Mouse (Mus musculus): ENCODE data around the gene Mark1. TPM values are rescaled to one million over a fixed set of nuclear protein-coding genes. Genes with fewer than 3 reads are reported as not detected.
A peak's percentile ranks its signal among the peaks of the same experiment; 100 is the strongest.

Gene Mark1
- polyA plus RNA-seq, 1 experiment, result 49.7 TPM

GRCm38 (mm10) chr1:184969374-184969773 lies 30.0 kb downstream of the Mark1 start:
- Histone ChIP-seq H3K4me3 (ENCODE audit: insufficient read depth, low read length) (no peak overlapping the region), H3K27ac (ENCODE audit: insufficient read depth, low read length) (no peak overlapping the region), H3K4me1 (ENCODE audit: control insufficient read depth, insufficient read depth, low read length) (peaks cover 13% of the 10 kb centered on the region)
- TF ChIP-seq POLR2A (IDR thresholded peaks at IDR 0.05; ENCODE audit: extremely low read depth, insufficient read depth, low read length), result no peak
- no peak for TF ChIP-seq CTCF (IDR thresholded peaks at IDR 0.05; ENCODE audit: extremely low read depth, insufficient read depth, low read length)

GRCm38 (mm10) chr1:184965682-184966360 lies 33.5 kb downstream of the Mark1 start:
- Histone ChIP-seq H3K4me3 (ENCODE audit: insufficient read depth, low read length) (no peak overlapping the region), H3K27ac (ENCODE audit: insufficient read depth, low read length) (no peak overlapping the region), H3K4me1 (ENCODE audit: control insufficient read depth, insufficient read depth, low read length) (peaks cover 23% of the 10 kb centered on the region)
- TF ChIP-seq CTCF (IDR thresholded peaks at IDR 0.05; ENCODE audit: extremely low read depth, insufficient read depth, low read length), result peak; percentile 66
- TF ChIP-seq POLR2A (IDR thresholded peaks at IDR 0.05; ENCODE audit: extremely low read depth, insufficient read depth, low read length), result no peak

DNA sequence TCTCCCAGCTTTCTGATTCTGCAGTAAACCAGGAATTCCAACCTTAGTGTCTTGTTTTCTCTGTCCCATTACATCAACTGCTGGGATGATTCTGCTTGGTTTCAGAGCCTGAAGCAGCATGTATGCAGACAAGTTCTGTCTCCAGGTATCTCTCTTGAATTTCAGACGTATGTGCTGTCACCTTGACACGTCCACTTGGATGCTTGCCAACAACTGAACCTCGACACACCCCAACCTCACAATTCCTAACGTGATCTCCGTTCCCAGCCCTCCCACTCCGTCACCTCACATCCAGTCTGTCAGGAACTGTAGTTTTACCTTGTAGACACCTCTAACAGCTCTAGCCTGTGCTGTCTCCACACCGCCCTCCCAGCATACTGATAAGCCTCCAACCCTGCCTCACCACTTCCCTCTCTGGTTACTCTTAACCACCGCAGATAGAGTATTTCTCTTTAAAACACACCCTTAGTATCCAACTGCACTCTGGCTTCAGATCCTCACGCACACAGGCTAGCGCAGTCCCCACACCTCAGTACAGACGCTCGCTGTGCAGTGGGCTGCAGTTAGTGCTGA lies 36.2 kb downstream of the Mark1 start:
- no peak overlapping the region for H3K4me3 ChIP-seq (ENCODE audit: insufficient read depth, low read length)
- H3K27ac ChIP-seq (ENCODE audit: insufficient read depth, low read length), result no peak overlapping the region
- TF ChIP-seq POLR2A (IDR thresholded peaks at IDR 0.05; ENCODE audit: extremely low read depth, insufficient read depth, low read length) (no peak), CTCF (IDR thresholded peaks at IDR 0.05; ENCODE audit: extremely low read depth, insufficient read depth, low read length) (no peak)
- peaks cover 23% of the 10 kb centered on the region for H3K4me1 ChIP-seq (ENCODE audit: control insufficient read depth, insufficient read depth, low read length)

- H3K4me1 ChIP-seq (ENCODE audit: control insufficient read depth, insufficient read depth, low read length), result peaks cover 23% of the 10 kb centered on the region
- H3K27ac ChIP-seq (ENCODE audit: insufficient read depth, low read length), result no peak overlapping the region
- H3K4me3 ChIP-seq (ENCODE audit: insufficient read depth, low read length), result no peak overlapping the region
- TF ChIP-seq CTCF (IDR thresholded peaks at IDR 0.05; ENCODE audit: extremely low read depth, insufficient read depth, low read length), result no peak
- TF ChIP-seq POLR2A (IDR thresholded peaks at IDR 0.05; ENCODE audit: extremely low read depth, insufficient read depth, low read length), result no peak
These were observed 37.5 kb downstream of the Mark1 start for GRCm38 (mm10) chr1:184961853-184962252.

DNA sequence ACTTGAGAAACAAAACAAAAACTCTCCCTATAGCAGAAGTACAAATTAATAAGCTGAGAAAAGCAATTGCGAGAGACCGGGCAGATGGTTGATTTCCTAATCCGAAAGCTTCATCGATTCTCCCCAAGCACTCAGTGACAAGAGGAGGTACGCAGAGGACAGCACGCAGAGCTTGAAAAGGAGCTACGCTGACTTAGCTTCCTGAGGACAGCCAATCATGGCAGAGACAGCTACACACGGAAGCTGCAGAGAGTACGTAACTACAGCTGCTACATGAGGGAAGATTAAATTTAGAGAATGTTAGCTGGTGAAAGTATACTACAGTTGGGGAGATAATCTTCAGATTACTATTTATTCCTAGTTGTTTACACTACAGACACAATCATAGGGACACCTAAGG lies 40.6 kb downstream of the Mark1 start:
- Histone ChIP-seq H3K27ac (ENCODE audit: insufficient read depth, low read length) (no peak overlapping the region), H3K4me1 (ENCODE audit: control insufficient read depth, insufficient read depth, low read length) (peaks cover 18% of the 10 kb centered on the region), H3K4me3 (ENCODE audit: insufficient read depth, low read length) (no peak overlapping the region)
- no peak for TF ChIP-seq CTCF (IDR thresholded peaks at IDR 0.05; ENCODE audit: extremely low read depth, insufficient read depth, low read length)
- TF ChIP-seq POLR2A (IDR thresholded peaks at IDR 0.05; ENCODE audit: extremely low read depth, insufficient read depth, low read length), result no peak

DNA sequence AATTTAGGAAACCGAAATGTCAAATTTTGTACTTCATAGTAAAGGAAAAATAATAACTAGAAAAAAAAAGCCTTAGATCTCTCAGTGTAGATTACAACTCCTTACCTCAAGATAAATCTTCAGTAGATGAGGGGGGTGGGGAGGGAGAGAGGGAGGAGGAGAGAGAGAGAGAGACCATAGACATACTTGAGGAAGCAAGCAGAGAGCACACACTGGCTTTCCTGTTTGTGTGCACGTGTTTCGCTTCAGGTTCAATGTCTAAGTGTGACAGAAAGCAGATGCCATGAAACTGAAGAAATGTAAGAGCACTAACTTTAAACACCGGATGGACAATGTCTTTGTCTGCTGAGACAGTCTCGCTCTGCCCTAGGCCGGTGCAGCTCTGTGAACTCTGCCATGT lies 41.0 kb downstream of the Mark1 start:
- Histone ChIP-seq H3K4me3 (ENCODE audit: insufficient read depth, low read length) (no peak overlapping the region), H3K27ac (ENCODE audit: insufficient read depth, low read length) (no peak overlapping the region), H3K4me1 (ENCODE audit: control insufficient read depth, insufficient read depth, low read length) (peaks cover 16% of the 10 kb centered on the region)
- TF ChIP-seq POLR2A (IDR thresholded peaks at IDR 0.05; ENCODE audit: extremely low read depth, insufficient read depth, low read length), result no peak
- TF ChIP-seq CTCF (IDR thresholded peaks at IDR 0.05; ENCODE audit: extremely low read depth, insufficient read depth, low read length), result no peak

DNA sequence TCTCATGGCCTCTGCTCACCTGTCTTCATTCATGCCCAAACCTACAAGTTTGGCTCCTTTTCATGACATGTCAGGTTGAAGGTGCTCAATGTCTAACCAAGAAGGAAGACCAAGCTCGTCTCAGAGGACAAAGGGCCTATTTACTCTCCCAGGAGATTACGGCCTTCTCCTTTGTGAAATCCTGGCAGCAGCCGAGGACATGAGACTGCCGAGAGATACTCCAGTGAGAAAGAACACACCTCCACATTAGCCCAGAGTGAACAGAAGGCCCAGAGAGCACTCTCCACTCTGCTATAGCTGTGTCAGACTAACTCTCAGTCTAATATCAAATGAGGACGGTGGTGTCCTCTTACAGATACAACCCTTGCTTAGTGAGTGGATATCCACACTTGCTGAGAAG lies 47.6 kb downstream of the Mark1 start:
- TF ChIP-seq CTCF (IDR thresholded peaks at IDR 0.05; ENCODE audit: extremely low read depth, insufficient read depth, low read length) (no peak), POLR2A (IDR thresholded peaks at IDR 0.05; ENCODE audit: extremely low read depth, insufficient read depth, low read length) (no peak)
- Histone ChIP-seq H3K4me1 (ENCODE audit: control insufficient read depth, insufficient read depth, low read length) (peaks cover 7% of the 10 kb centered on the region), H3K27ac (ENCODE audit: insufficient read depth, low read length) (no peak overlapping the region), H3K4me3 (ENCODE audit: insufficient read depth, low read length) (no peak overlapping the region)

DNA sequence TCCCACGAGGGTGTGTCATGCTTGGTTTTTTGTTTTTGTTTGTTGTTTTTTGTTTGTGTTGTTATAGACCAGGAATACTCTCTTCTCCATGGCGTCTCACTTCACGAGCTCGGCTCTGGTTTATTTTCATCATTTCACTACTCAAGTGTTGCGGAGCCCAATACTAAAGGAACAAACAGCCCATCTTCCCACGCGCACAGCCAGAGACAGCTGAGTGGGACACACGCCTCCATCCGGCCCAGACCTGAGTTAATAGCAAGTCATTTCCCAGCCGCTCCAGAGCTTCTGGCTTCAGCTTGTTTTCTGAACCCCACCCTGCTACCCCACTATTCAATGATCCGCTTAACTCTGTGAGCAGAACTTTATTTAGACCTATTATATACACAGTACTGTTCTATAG lies 48.3 kb downstream of the Mark1 start:
- Histone ChIP-seq H3K4me3 (ENCODE audit: insufficient read depth, low read length) (no peak overlapping the region), H3K4me1 (ENCODE audit: control insufficient read depth, insufficient read depth, low read length) (peaks cover 7% of the 10 kb centered on the region), H3K27ac (ENCODE audit: insufficient read depth, low read length) (no peak overlapping the region)
- TF ChIP-seq POLR2A (IDR thresholded peaks at IDR 0.05; ENCODE audit: extremely low read depth, insufficient read depth, low read length) (no peak), CTCF (IDR thresholded peaks at IDR 0.05; ENCODE audit: extremely low read depth, insufficient read depth, low read length) (no peak)

GRCm38 (mm10) chr1:184938106-184938505 lies 61.3 kb downstream of the Mark1 start:
- TF ChIP-seq POLR2A (IDR thresholded peaks at IDR 0.05; ENCODE audit: extremely low read depth, insufficient read depth, low read length) (no peak), CTCF (IDR thresholded peaks at IDR 0.05; ENCODE audit: extremely low read depth, insufficient read depth, low read length) (no peak)
- Histone ChIP-seq H3K4me1 (ENCODE audit: control insufficient read depth, insufficient read depth, low read length) (peaks cover 2% of the 10 kb centered on the region), H3K27ac (ENCODE audit: insufficient read depth, low read length) (no peak overlapping the region), H3K4me3 (ENCODE audit: insufficient read depth, low read length) (no peak overlapping the region)

- H3K4me3 ChIP-seq (ENCODE audit: insufficient read depth, low read length), result no peak overlapping the region
- H3K27ac ChIP-seq (ENCODE audit: insufficient read depth, low read length), result no peak overlapping the region
- TF ChIP-seq CTCF (IDR thresholded peaks at IDR 0.05; ENCODE audit: extremely low read depth, insufficient read depth, low read length) (no peak), POLR2A (IDR thresholded peaks at IDR 0.05; ENCODE audit: extremely low read depth, insufficient read depth, low read length) (no peak)
- peaks cover under 1% of the 10 kb centered on the region; the same call in 1 of the 2 replicates for H3K4me1 ChIP-seq (ENCODE audit: control insufficient read depth, insufficient read depth, low read length)
These were observed 63.4 kb downstream of the Mark1 start for GRCm38 (mm10) chr1:184935980-184936379.
